Mouse (Mus musculus) embryonic fibroblast, embryonic 13.5 days (primary cell): ENCODE measurements at regions not wholly inside any gene's neighbourhood (a gene's known extent, or its start where the extent isn't known, plus 50 kb on each side); places are given as distances from the start of the nearest gene placed in this dataset.

ENCODE experiments used
- H3K27ac ChIP-seq: 2 replicates; pipeline ENCODE4 v1.5.1; 2012; ENCODE audit warnings: low read length, control low read depth, inconsistent platforms; ENCODE audit not compliant: insufficient read depth
- H3K4me1 ChIP-seq: 2 replicates; pipeline ENCODE4 v1.6.1; 2011; ENCODE audit warnings: low read length; ENCODE audit not compliant: control insufficient read depth, insufficient read depth
- H3K4me3 ChIP-seq: 2 replicates; pipeline ENCODE4 v1.5.1; 2011; ENCODE audit warnings: mild to moderate bottlenecking, control low read depth, low read length; ENCODE audit not compliant: insufficient read depth
- CTCF ChIP-seq: IDR thresholded peaks from 2 replicates; pipeline ENCODE4 v1.5.1; 2011; ENCODE audit warnings: mild to moderate bottlenecking, control low read depth, low read length, moderate library complexity, borderline replicate concordance; ENCODE audit not compliant: insufficient read depth
- POLR2A ChIP-seq: IDR thresholded peaks from 2 replicates; pipeline ENCODE4 v1.6.1; 2011; ENCODE audit warnings: low read depth, mild to moderate bottlenecking, control low read depth, low read length, moderate library complexity

GRCm38 (mm10) chr5:111996806-111997205, 255.5 kb downstream of the Cryba4 start:
- Histone ChIP-seq H3K4me1 (no peaks in the 10 kb centered on the region), H3K4me3 (no peak overlapping the region), H3K27ac (no peak overlapping the region)
- TF ChIP-seq POLR2A = no peak
- TF ChIP-seq CTCF = no peak

- H3K27ac ChIP-seq = no peak overlapping the region
- H3K4me3 ChIP-seq = no peak overlapping the region
- TF ChIP-seq POLR2A (no peak), CTCF (no peak)
- H3K4me1 ChIP-seq = no peaks in the 10 kb centered on the region
Measured at GRCm38 (mm10) chr5:112001742-112002701, 250.3 kb downstream of the Cryba4 start.

- no peaks in the 10 kb centered on the region for H3K4me1 ChIP-seq
- H3K4me3 ChIP-seq = no peak overlapping the region
- TF ChIP-seq CTCF (no peak), POLR2A (no peak)
- no peak overlapping the region for H3K27ac ChIP-seq
Measured at GRCm38 (mm10) chr5:112002856-112003660, 249.3 kb downstream of the Cryba4 start.

GRCm38 (mm10) chr5:112004041-112004440, 248.3 kb downstream of the Cryba4 start:
- no peak for TF ChIP-seq POLR2A
- TF ChIP-seq CTCF = no peak
- Histone ChIP-seq H3K27ac (no peak overlapping the region), H3K4me3 (no peak overlapping the region), H3K4me1 (no peaks in the 10 kb centered on the region)

- H3K4me3 ChIP-seq = no peak overlapping the region
- H3K4me1 ChIP-seq = 0 out of 2 replicates have a peak, but pooled peaks cover 3% of the 10 kb centered on the region
- TF ChIP-seq CTCF (no peak), POLR2A (no peak)
- no peak overlapping the region for H3K27ac ChIP-seq
Measured at GRCm38 (mm10) chr5:112012505-112013164, 239.7 kb downstream of the Cryba4 start.

- Histone ChIP-seq H3K4me1 (peaks cover 3% of the 10 kb centered on the region; the same call in 1 of the 2 replicates), H3K4me3 (no peak overlapping the region), H3K27ac (no peak overlapping the region)
- TF ChIP-seq POLR2A (no peak), CTCF (no peak)
Measured at GRCm38 (mm10) chr5:112018925-112019324, 233.4 kb downstream of the Cryba4 start.

GRCm38 (mm10) chr5:112020882-112021281, 231.4 kb downstream of the Cryba4 start:
- no peak overlapping the region for H3K4me3 ChIP-seq
- no peak for TF ChIP-seq CTCF
- TF ChIP-seq POLR2A = no peak
- no peak overlapping the region for H3K27ac ChIP-seq
- H3K4me1 ChIP-seq = peaks cover 3% of the 10 kb centered on the region; the same call in 1 of the 2 replicates

- Histone ChIP-seq H3K4me3 (no peak overlapping the region), H3K4me1 (no peaks in the 10 kb centered on the region), H3K27ac (no peak overlapping the region)
- TF ChIP-seq CTCF (no peak), POLR2A (no peak)
Measured at GRCm38 (mm10) chr5:112029955-112030354, 222.4 kb downstream of the Cryba4 start.

- H3K4me1 ChIP-seq = no peaks in the 10 kb centered on the region
- TF ChIP-seq POLR2A (no peak), CTCF (no peak)
- no peak overlapping the region for H3K27ac ChIP-seq
- H3K4me3 ChIP-seq = no peak overlapping the region
Measured at GRCm38 (mm10) chr5:112032036-112032435, 220.3 kb downstream of the Cryba4 start.
